Mouse (Mus musculus) CH12.LX (cell line): ENCODE measurements around the gene Rhbdl2. TPM values are rescaled to one million over a fixed set of nuclear protein-coding genes. Genes with fewer than 3 reads are reported as not detected.

Experiments
- DNase-seq: peaks from one replicate; pipeline ENCODE4 v3.0.0-alpha.2; 2013; ENCODE audit errors: extremely low read depth
- H3K27ac ChIP-seq: 2 replicates; pipeline ENCODE4 v1.5.1; 2012; ENCODE audit warnings: low read depth, mild to moderate bottlenecking, control low read depth, moderate library complexity; ENCODE audit not compliant: insufficient read depth
- H3K27me3 ChIP-seq: replicated peaks from 2 replicates; pipeline ENCODE3; 2012; ENCODE audit warnings: inconsistent platforms
- H3K36me3 ChIP-seq, 2 experiments: replicated peaks in 1 of 2; 2 replicates each; pipeline versions ENCODE3 to v1.6.1; 2012; ENCODE audit warnings: inconsistent platforms in 1 of 2, low read length in 1 of 2, mild to moderate bottlenecking in 1 of 2, mixed read lengths in 1 of 2, moderate library complexity in 1 of 2; ENCODE audit not compliant: control insufficient read depth in 1 of 2, insufficient read depth in 1 of 2
- H3K4me1 ChIP-seq, 2 experiments: 2 replicates each; pipeline ENCODE4 v1.6.1; 2012; ENCODE audit warnings: inconsistent platforms in 1 of 2, moderate library complexity in 1 of 2; ENCODE audit not compliant: insufficient read depth in 2 of 2, control insufficient read depth in 1 of 2
- H3K4me2 ChIP-seq: 2 replicates; pipeline ENCODE4 v1.6.1; 2012; ENCODE audit warnings: low read depth, mild to moderate bottlenecking, control low read depth; ENCODE audit not compliant: poor library complexity, insufficient read depth, severe bottlenecking
- H3K4me3 ChIP-seq, 3 experiments: fragments of 150-350 bp in 1 of 3; sonication (generic) in 1 of 3; replicated peaks in 1 of 3; 2 replicates each; pipeline versions ENCODE3 to v1.5.1; 2011 to 2012; ENCODE audit warnings: low read depth in 2 of 3, low read length in 2 of 3, mild to moderate bottlenecking in 2 of 3, moderate library complexity in 2 of 3, control low read depth in 1 of 3, improper control_type of control experiment in 1 of 3, inconsistent platforms in 1 of 3, mixed read lengths in 1 of 3; ENCODE audit not compliant: poor library complexity in 1 of 3
- H3K79me2 ChIP-seq: replicated peaks from 2 replicates; pipeline ENCODE4 v1.6.1; 2012; ENCODE audit warnings: mild to moderate bottlenecking, moderate library complexity; ENCODE audit not compliant: control insufficient read depth, poor library complexity, insufficient read depth, severe bottlenecking; ENCODE audit errors: extremely low read depth
- H3K9ac ChIP-seq: 2 replicates; pipeline ENCODE4 v1.6.1; 2012; ENCODE audit warnings: low read depth, mild to moderate bottlenecking, control low read depth, moderate library complexity; ENCODE audit not compliant: insufficient read depth
- H3K9me3 ChIP-seq: replicated peaks from 2 replicates; pipeline ENCODE3; 2012; ENCODE audit warnings: low read length, inconsistent platforms, mixed read lengths
- BHLHE40 ChIP-seq: IDR thresholded peaks from 2 replicates; pipeline ENCODE4 v1.6.1; 2011; ENCODE audit warnings: mild to moderate bottlenecking, low read depth, low read length, improper control_type of control experiment
- CHD2 ChIP-seq: IDR thresholded peaks from 2 replicates; pipeline ENCODE4 v1.6.1; 2011; ENCODE audit warnings: low read length, improper control_type of control experiment
- CTCF ChIP-seq, 2 experiments: IDR thresholded peaks in 1 of 2; conservative IDR thresholded peaks in 1 of 2; 2 replicates each; pipeline ENCODE4 v1.5.1; 2011 to 2012; ENCODE audit warnings: low read depth in 2 of 2, low read length in 2 of 2, improper control_type of control experiment in 1 of 2, inconsistent platforms in 1 of 2, mild to moderate bottlenecking in 1 of 2, moderate library complexity in 1 of 2
- E2F4 ChIP-seq: IDR thresholded peaks from 2 replicates; pipeline ENCODE4 v1.6.1; 2011; ENCODE audit warnings: low read depth, low read length, improper control_type of control experiment; ENCODE audit not compliant: insufficient replicate concordance
- ETS1 ChIP-seq: conservative IDR thresholded peaks from 2 replicates; pipeline ENCODE4 v1.6.1; 2012; ENCODE audit warnings: low read depth, mild to moderate bottlenecking, inconsistent platforms, low read length, improper control_type of control experiment, moderate library complexity
- HCFC1 ChIP-seq: IDR thresholded peaks from 2 replicates; pipeline ENCODE4 v1.6.1; 2012; ENCODE audit warnings: low read depth, mild to moderate bottlenecking, inconsistent platforms, low read length, improper control_type of control experiment
- IRF4 ChIP-seq: IDR thresholded peaks from 2 replicates; pipeline ENCODE4 v1.6.1; 2014; ENCODE audit warnings: low read depth, mild to moderate bottlenecking, inconsistent platforms, low read length, improper control_type of control experiment
- JUN ChIP-seq: IDR thresholded peaks from 2 replicates; pipeline ENCODE4 v1.6.1; 2011; ENCODE audit warnings: low read depth, mild to moderate bottlenecking, low read length, improper control_type of control experiment, moderate library complexity; ENCODE audit not compliant: insufficient read depth
- JUND ChIP-seq: conservative IDR thresholded peaks from 2 replicates; pipeline ENCODE4 v1.6.1; 2011; ENCODE audit warnings: low read depth, low read length, improper control_type of control experiment
- KAT2A ChIP-seq: IDR thresholded peaks from 2 replicates; pipeline ENCODE4 v1.6.1; 2012; ENCODE audit warnings: low read length, improper control_type of control experiment, inconsistent platforms; ENCODE audit not compliant: insufficient replicate concordance
- MAFK ChIP-seq: IDR thresholded peaks from 2 replicates; pipeline ENCODE4 v1.6.1; 2011; ENCODE audit warnings: low read length, improper control_type of control experiment; ENCODE audit not compliant: insufficient replicate concordance
- MAX ChIP-seq: IDR thresholded peaks from 2 replicates; pipeline ENCODE4 v1.6.1; 2011; ENCODE audit warnings: low read length, improper control_type of control experiment
- MAZ ChIP-seq: IDR thresholded peaks from 2 replicates; pipeline ENCODE4 v1.6.1; 2012; ENCODE audit warnings: low read depth, mild to moderate bottlenecking, inconsistent platforms, low read length, improper control_type of control experiment, moderate library complexity
- MXI1 ChIP-seq: IDR thresholded peaks from 2 replicates; pipeline ENCODE4 v1.6.1; 2011; ENCODE audit warnings: mild to moderate bottlenecking, low read depth, low read length, improper control_type of control experiment
- MYC ChIP-seq: IDR thresholded peaks from 2 replicates; pipeline ENCODE4 v1.6.1; 2011; ENCODE audit warnings: low read depth, mild to moderate bottlenecking, improper control_type of control experiment, low read length
- NELFE ChIP-seq: IDR thresholded peaks from 2 replicates; pipeline ENCODE4 v1.6.1; 2011; ENCODE audit warnings: low read depth, low read length, improper control_type of control experiment
- NRF1 ChIP-seq: IDR thresholded peaks from 2 replicates; pipeline ENCODE4 v1.6.1; 2014; ENCODE audit warnings: low read depth, mild to moderate bottlenecking, inconsistent platforms, low read length, improper control_type of control experiment, moderate library complexity
- POLR2AphosphoS2 ChIP-seq: IDR thresholded peaks from 2 replicates; pipeline ENCODE4 v1.6.1; 2011; ENCODE audit warnings: low read depth, low read length, improper control_type of control experiment
- SIN3A ChIP-seq: IDR thresholded peaks from 2 replicates; pipeline ENCODE4 v1.6.1; 2012; ENCODE audit warnings: low read length, improper control_type of control experiment, inconsistent platforms
- TBP ChIP-seq: conservative IDR thresholded peaks from 2 replicates; pipeline ENCODE4 v1.6.1; 2011; ENCODE audit warnings: low read depth, low read length, improper control_type of control experiment
- USF1 ChIP-seq: IDR thresholded peaks from 2 replicates; pipeline ENCODE4 v1.6.1; 2014; ENCODE audit warnings: low read depth, mild to moderate bottlenecking, inconsistent platforms, low read length, improper control_type of control experiment
- USF2 ChIP-seq: conservative IDR thresholded peaks from 2 replicates; pipeline ENCODE4 v1.6.1; 2011; ENCODE audit warnings: low read depth, low read length, improper control_type of control experiment
- ZC3H11A ChIP-seq: IDR thresholded peaks from 2 replicates; pipeline ENCODE4 v1.6.1; 2012; ENCODE audit warnings: low read depth, mild to moderate bottlenecking, inconsistent platforms, low read length, improper control_type of control experiment
- ZMIZ1 ChIP-seq: IDR thresholded peaks from 2 replicates; pipeline ENCODE4 v1.6.1; 2012; ENCODE audit warnings: low read depth, mild to moderate bottlenecking, inconsistent platforms, low read length, improper control_type of control experiment
- dilution Hi-C: fragments of 300-500 bp; cut with MboI; formaldehyde crosslinking; loops from 2 replicates; pipeline ENCODE4 v1.14.3; 2020; ENCODE audit warnings: low sequenced_read_pairs; ENCODE audit not compliant: extremely low pct_unique_long_range_greater_than_20kb, extremely low pct_ligation_motif_present
- in situ Hi-C: fragments of 300-500 bp; cut with MboI; formaldehyde crosslinking; loops from 3 replicates; pipeline ENCODE4 v1.14.3; 2019; ENCODE audit warnings: low sequenced_read_pairs, low pct_ligation_motif_present, low pct_unique_long_range_greater_than_20kb, mixed read lengths
- polyA plus RNA-seq: library from polyadenylated mRNA; unstranded; fragments of >175 nt; gene quantifications from 2 replicates; pipeline ENCODE4 v1.2.1, GENCODE M21; 2012; ENCODE audit warnings: low read depth; ENCODE audit not compliant: insufficient read length
- total RNA-seq, 2 experiments: library from RNA; depleted of rRNA; stranded (reverse); fragments of 300-350 nt in 1 of 2; fragments of >200 nt in 1 of 2; gene quantifications; 2 replicates each; pipeline ENCODE4 v1.2.3; 2012 to 2014

Rhbdl2 gene
- total and polyA plus RNA-seq, 3 experiments = not detected

DNA sequence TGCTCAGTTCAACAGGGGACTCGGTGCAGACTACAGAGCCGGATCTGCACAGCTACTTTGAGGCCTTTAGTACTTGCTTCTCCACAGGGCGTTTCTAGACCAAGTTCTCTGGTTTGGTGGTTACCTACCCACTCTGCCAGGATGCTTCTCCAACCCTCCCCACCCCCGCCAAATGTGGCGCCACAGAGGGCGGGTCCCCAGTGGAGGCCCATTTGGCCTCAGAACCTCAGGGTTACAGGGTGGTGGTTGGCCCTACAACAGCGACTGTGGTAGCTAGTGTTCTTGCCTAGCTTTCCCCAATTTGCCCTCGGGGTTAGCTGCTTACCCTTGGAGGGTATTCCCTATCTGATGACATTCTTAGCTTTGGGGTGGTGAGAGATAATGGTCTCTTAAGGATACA lies 54.5 kb downstream of the Rhbdl2 start:
- no peak overlapping the region for H3K4me3 ChIP-seq
- H3K9ac ChIP-seq = no peak overlapping the region
- peaks cover 3% of the 10 kb centered on the region for H3K9me3 ChIP-seq
- H3K4me2 ChIP-seq = no peak overlapping the region
- no peak overlapping the region for H3K27ac ChIP-seq
- in situ Hi-C loops (loop anchor here (25.0 kb wide), 1 partner anchor 555 kb away; no protein-coding TSS in a partner anchor), dilution Hi-C loops (no loop called here)
- H3K79me2 ChIP-seq = no peaks in the 10 kb centered on the region
- H3K27me3 ChIP-seq = peaks cover 60% of the 10 kb centered on the region
- H3K4me1 ChIP-seq = no peaks in the 10 kb centered on the region
- DNase-seq = no peak
- TF ChIP-seq ZMIZ1 (no peak), MAX (no peak), HCFC1 (no peak), JUN (no peak), CHD2 (no peak), MAFK (no peak), MAZ (no peak), IRF4 (no peak), NRF1 (no peak), KAT2A (no peak), BHLHE40 (no peak)
- no peaks in the 10 kb centered on the region for H3K36me3 ChIP-seq

DNA sequence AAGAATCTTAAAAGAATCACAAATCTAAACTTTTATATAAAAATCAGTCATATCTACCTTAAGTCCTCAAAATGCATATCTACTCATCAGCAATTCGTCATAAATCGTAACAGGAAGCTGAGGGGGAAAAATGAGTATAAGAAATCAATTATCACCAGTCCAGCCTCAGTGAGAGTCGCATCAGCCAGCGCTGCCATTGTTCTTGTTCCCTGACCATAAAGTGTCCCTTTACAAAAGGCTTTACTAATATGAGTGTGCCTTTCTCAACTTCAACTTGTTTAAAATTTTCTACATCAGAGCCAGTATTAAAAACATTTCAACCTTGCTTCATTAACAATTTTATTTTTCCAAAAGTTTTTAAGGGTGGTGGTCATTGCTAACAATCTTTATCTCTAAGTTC lies 69.2 kb downstream of the Rhbdl2 start:
- in situ Hi-C loops = no loop called here
- TF ChIP-seq TBP = no peak
- no peak for TF ChIP-seq MYC
- no peak for TF ChIP-seq IRF4
- no peak for TF ChIP-seq CTCF (conservative IDR thresholded peaks at IDR 0.05 in 1 of 2, IDR thresholded peaks at IDR 0.05 in 1 of 2; ENCODE audit: low read depth in 2 of 2, low read length in 2 of 2)
- TF ChIP-seq ZC3H11A = no peak
- TF ChIP-seq NRF1 = no peak
- no peak for TF ChIP-seq MAX
- no peak for TF ChIP-seq POLR2AphosphoS2
- TF ChIP-seq E2F4 = no peak
- no peak for TF ChIP-seq JUND
- TF ChIP-seq HCFC1 = no peak
- TF ChIP-seq NELFE = no peak
- TF ChIP-seq ETS1 = no peak
- TF ChIP-seq KAT2A = no peak
- no peak for TF ChIP-seq SIN3A
- no peak for TF ChIP-seq USF2
- no peak for TF ChIP-seq JUN
- no peak for TF ChIP-seq USF1
- no peak for TF ChIP-seq MXI1
- H3K27ac ChIP-seq = no peak overlapping the region
- H3K9ac ChIP-seq = no peak overlapping the region
- dilution Hi-C loops = no loop called here
- H3K27me3 ChIP-seq = peaks cover 32% of the 10 kb centered on the region
- no peaks in the 10 kb centered on the region for H3K36me3 ChIP-seq
- no peak overlapping the region for H3K4me3 ChIP-seq
- DNase-seq = no peak
- H3K4me1 ChIP-seq = 0 out of 4 replicates have a peak, but pooled peaks cover 0 to 2% of the 10 kb centered on the region in 2 experiments
- H3K4me2 ChIP-seq = no peak overlapping the region
- no peaks in the 10 kb centered on the region for H3K79me2 ChIP-seq
- peaks cover 2% of the 10 kb centered on the region for H3K9me3 ChIP-seq
